Mouse (Mus musculus) hindbrain, embryonic 11.5 days (tissue): ENCODE data around the gene Arid1b. TPM values are rescaled to one million over a fixed set of nuclear protein-coding genes. Genes with fewer than 3 reads are reported as not detected.

Experiments
- ATAC-seq: fragments of 200-750 bp; cut with Nextera tagmentation; 2 replicates; pipeline ENCODE4 v1.8.0; 2017; ENCODE audit warnings: mild to moderate bottlenecking, moderate TSS enrichment, moderate library complexity; ENCODE audit not compliant: low FRiP score
- DNase-seq: peaks from one replicate; pipeline ENCODE4 v3.0.0-alpha.2; 2015; ENCODE audit warnings: low spot score
- H3K27ac ChIP-seq: fragments of 300-500 bp; sonication (generic); 2 replicates; pipeline ENCODE4 v1.5.1; 2014; ENCODE audit warnings: mild to moderate bottlenecking, low read depth, low read length
- H3K27me3 ChIP-seq: fragments of 300-500 bp; sonication (generic); 2 replicates; pipeline ENCODE4 v1.6.1; 2014; ENCODE audit warnings: mild to moderate bottlenecking, low read length, moderate library complexity, mixed read lengths; ENCODE audit not compliant: control insufficient read depth, insufficient read depth
- H3K36me3 ChIP-seq: fragments of 300-500 bp; sonication (generic); 2 replicates; pipeline ENCODE4 v1.6.1; 2014; ENCODE audit warnings: mild to moderate bottlenecking, low read length, moderate library complexity, mixed read lengths; ENCODE audit not compliant: control insufficient read depth, insufficient read depth
- H3K4me1 ChIP-seq: fragments of 300-500 bp; sonication (generic); replicated peaks from 2 replicates; pipeline ENCODE4 v1.6.1; 2014; ENCODE audit warnings: low read length, mixed read lengths; ENCODE audit not compliant: control insufficient read depth, insufficient read depth
- H3K4me2 ChIP-seq: fragments of 300-500 bp; sonication (generic); replicated peaks from 2 replicates; pipeline ENCODE4 v1.6.1; 2014; ENCODE audit warnings: mild to moderate bottlenecking, low read depth, low read length
- H3K4me3 ChIP-seq: fragments of 300-500 bp; sonication (generic); 2 replicates; pipeline ENCODE4 v1.5.1; 2014; ENCODE audit warnings: low read depth, low read length
- H3K9ac ChIP-seq: fragments of 300-500 bp; sonication (generic); 2 replicates; pipeline ENCODE4 v1.6.1; 2014; ENCODE audit warnings: low read depth, low read length
- H3K9me3 ChIP-seq: fragments of 300-500 bp; sonication (generic); 2 replicates; pipeline ENCODE4 v1.6.1; 2016; ENCODE audit warnings: low read length; ENCODE audit not compliant: control insufficient read depth
- WGBS: fragments of 180-500 bp; shearing (Covaris S2); extraction: QIAGEN DNeasy Blood & Tissue Kit; methylation state at CpG from one replicate; pipeline ENCODE4 v1.1.7; 2014; 5-methylcytosine and 5-hydroxymethylcytosine counted together
- polyA plus RNA-seq: library from polyadenylated mRNA; unstranded; fragments of >200 nt; fragmentation: Nextera tagmentation; extraction: Ambion mirVana; gene quantifications from 2 replicates; pipeline ENCODE4 v1.2.1, GENCODE M21; 2014

Arid1b gene
- polyA plus RNA-seq, 1 experiment from 2014 or later = 18.6 TPM

DNA sequence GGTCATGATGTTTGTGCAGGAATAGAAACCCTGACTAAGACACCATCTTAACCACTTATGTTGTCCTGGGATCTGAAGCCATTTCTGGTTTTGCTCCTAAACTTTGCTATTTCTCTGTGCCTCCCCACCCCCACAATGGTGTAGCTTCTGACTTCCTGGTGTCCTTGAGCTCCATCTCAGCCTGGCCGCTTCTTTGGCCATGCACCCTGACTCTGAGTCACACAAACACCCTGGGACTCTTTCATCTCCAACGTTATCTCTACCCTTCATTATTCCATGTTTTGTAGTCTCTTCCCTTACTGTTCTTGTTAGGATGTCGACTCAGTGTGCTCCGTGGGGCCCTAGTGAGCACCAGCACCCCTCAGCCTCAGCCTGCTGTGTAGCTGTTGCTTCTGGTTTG, 78.4 kb downstream of the Arid1b start:
- H3K4me1 ChIP-seq = peaks cover 4% of the 10 kb centered on the region; the same call in 1 of the 2 replicates
- no peak for ATAC-seq

GRCm38 (mm10) chr17:5074752-5075506, 80.8 kb downstream of the Arid1b start:
- WGBS = 89% methylated on average over 7 of the region's 7 CpGs
- ATAC-seq = no peak
- H3K27ac ChIP-seq = no peak overlapping the region

More for the DNA sequence above, 78.4 kb downstream of the Arid1b start:
- DNase-seq = no peak
- no peak overlapping the region for H3K9ac ChIP-seq
- H3K27ac ChIP-seq = no peak overlapping the region
- no peak overlapping the region for H3K4me3 ChIP-seq
- no peaks in the 10 kb centered on the region for H3K27me3 ChIP-seq
- H3K36me3 ChIP-seq = no peaks in the 10 kb centered on the region
- H3K4me2 ChIP-seq = no peak overlapping the region
- WGBS = 85% methylated on average over 4 of the region's 4 CpGs
- H3K9me3 ChIP-seq = no peaks in the 10 kb centered on the region

GRCm38 (mm10) chr17:5077996-5078395, 83.9 kb downstream of the Arid1b start:
- DNase-seq (no peak), ATAC-seq (no peak)
- Histone ChIP-seq H3K27me3 (no peaks in the 10 kb centered on the region), H3K36me3 (no peaks in the 10 kb centered on the region), H3K9me3 (no peaks in the 10 kb centered on the region), H3K4me3 (no peak overlapping the region), H3K4me1 (no peaks in the 10 kb centered on the region; the same call in 1 of the 2 replicates), H3K27ac (no peak overlapping the region), H3K4me2 (no peak overlapping the region), H3K9ac (no peak overlapping the region)
- 82% methylated on average over 9 of the region's 9 CpGs for WGBS

More at GRCm38 (mm10) chr17:5074752-5075506, 80.8 kb downstream of the Arid1b start:
- H3K4me1 ChIP-seq = peaks cover 4% of the 10 kb centered on the region; the same call in 1 of the 2 replicates
- no peak overlapping the region for H3K9ac ChIP-seq
- no peak for DNase-seq
- H3K4me3 ChIP-seq = no peak overlapping the region
- H3K4me2 ChIP-seq = no peak overlapping the region
- no peaks in the 10 kb centered on the region for H3K36me3 ChIP-seq
- H3K9me3 ChIP-seq = no peaks in the 10 kb centered on the region
- H3K27me3 ChIP-seq = no peaks in the 10 kb centered on the region

- DNase-seq = no peak
- ATAC-seq = no peak
- no peaks in the 10 kb centered on the region; the same call in 1 of the 2 replicates for H3K4me1 ChIP-seq
- no peak overlapping the region for H3K4me2 ChIP-seq
- H3K36me3 ChIP-seq = no peaks in the 10 kb centered on the region
- no peak overlapping the region for H3K9ac ChIP-seq
- no peak overlapping the region for H3K27ac ChIP-seq
- no peaks in the 10 kb centered on the region for H3K27me3 ChIP-seq
- H3K9me3 ChIP-seq = no peaks in the 10 kb centered on the region
- H3K4me3 ChIP-seq = no peak overlapping the region
- 66% methylated on average over 5 of the region's 5 CpGs for WGBS
Observed at GRCm38 (mm10) chr17:5078576-5078975, 84.4 kb downstream of the Arid1b start.

DNA sequence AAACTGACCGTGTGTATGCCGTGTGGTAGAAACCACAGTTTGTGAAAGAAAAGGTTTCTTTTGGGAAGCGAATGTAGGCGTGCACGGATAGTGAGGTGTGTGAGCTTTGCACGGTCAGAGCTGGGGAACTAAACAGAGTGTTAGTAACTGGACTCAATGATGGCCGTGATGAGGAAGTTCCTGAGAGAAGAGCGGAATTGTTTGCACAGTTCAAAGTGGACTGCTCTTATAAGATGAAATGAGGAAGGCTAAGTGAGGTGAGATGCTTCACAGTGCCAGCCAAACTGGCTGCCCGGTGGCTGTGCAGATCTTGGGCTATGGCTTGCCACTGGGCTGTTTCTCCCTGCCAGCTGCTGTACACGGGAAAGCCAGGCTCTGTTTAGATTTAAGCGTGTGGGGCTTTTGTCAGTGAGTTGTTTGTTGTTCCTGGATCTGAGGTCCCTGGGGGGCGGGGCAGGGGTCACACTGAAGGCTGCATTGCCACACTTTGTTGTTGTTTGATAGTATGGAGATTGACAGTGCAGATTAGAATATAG, 86.8 kb downstream of the Arid1b start:
- WGBS = 65% methylated on average over 12 of the region's 12 CpGs
- Histone ChIP-seq H3K4me1 (peaks cover 2% of the 10 kb centered on the region; the same call in 1 of the 2 replicates), H3K27ac (no peak overlapping the region), H3K9ac (no peak overlapping the region), H3K4me2 (no peak overlapping the region), H3K9me3 (no peaks in the 10 kb centered on the region), H3K36me3 (no peaks in the 10 kb centered on the region), H3K27me3 (no peaks in the 10 kb centered on the region), H3K4me3 (no peak overlapping the region)
- DNase-seq (no peak), ATAC-seq (no peak)

- Histone ChIP-seq H3K9ac (no peak overlapping the region), H3K4me2 (no peak overlapping the region), H3K36me3 (no peaks in the 10 kb centered on the region), H3K27ac (no peak overlapping the region), H3K27me3 (no peaks in the 10 kb centered on the region), H3K4me3 (no peak overlapping the region), H3K9me3 (no peaks in the 10 kb centered on the region), H3K4me1 (peaks cover 2% of the 10 kb centered on the region; the same call in 1 of the 2 replicates)
- DNase-seq = no peak
- 85% methylated on average over 8 of the region's 8 CpGs for WGBS
- ATAC-seq = no peak
Observed at GRCm38 (mm10) chr17:5082274-5082673, 88.1 kb downstream of the Arid1b start.

GRCm38 (mm10) chr17:5083497-5083896, 89.4 kb downstream of the Arid1b start:
- H3K4me1 ChIP-seq = peaks cover 2% of the 10 kb centered on the region; the same call in 1 of the 2 replicates
- 95% methylated on average over 3 of the region's 3 CpGs for WGBS

DNA sequence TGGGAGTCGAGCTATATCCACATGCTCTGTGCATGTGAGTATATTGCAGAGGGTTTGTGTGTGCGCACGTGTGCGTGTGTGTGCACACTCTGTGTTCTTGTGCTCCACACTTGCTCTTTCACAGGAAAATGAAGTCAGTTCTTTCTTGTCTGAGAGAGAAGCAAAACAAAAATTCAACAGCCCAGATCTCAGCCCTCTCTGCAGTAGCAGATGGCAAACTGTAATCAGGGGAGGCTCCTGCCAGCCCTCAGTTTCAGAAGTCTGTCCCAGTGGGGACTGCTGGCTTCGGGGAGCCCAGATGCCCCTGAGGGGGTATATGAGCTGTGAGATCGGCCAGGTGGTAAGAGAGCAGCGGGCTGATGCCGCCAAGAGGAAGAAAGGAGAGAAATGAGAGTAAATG, 90.0 kb downstream of the Arid1b start:
- Histone ChIP-seq H3K36me3 (no peaks in the 10 kb centered on the region), H3K27me3 (no peaks in the 10 kb centered on the region), H3K4me1 (peaks cover 2% of the 10 kb centered on the region; the same call in 1 of the 2 replicates), H3K27ac (no peak overlapping the region; the same call in 1 of the 2 replicates), H3K9ac (no peak overlapping the region), H3K4me2 (no peak overlapping the region), H3K9me3 (no peaks in the 10 kb centered on the region), H3K4me3 (no peak overlapping the region)
- DNase-seq (no peak), ATAC-seq (no peak)
- 61% methylated on average over 8 of the region's 8 CpGs for WGBS

More at GRCm38 (mm10) chr17:5083497-5083896, 89.4 kb downstream of the Arid1b start:
- Histone ChIP-seq H3K27me3 (no peaks in the 10 kb centered on the region), H3K9me3 (no peaks in the 10 kb centered on the region), H3K4me2 (no peak overlapping the region), H3K36me3 (no peaks in the 10 kb centered on the region), H3K9ac (no peak overlapping the region), H3K4me3 (no peak overlapping the region), H3K27ac (no peak overlapping the region)
- no peak for DNase-seq
- no peak for ATAC-seq

DNA sequence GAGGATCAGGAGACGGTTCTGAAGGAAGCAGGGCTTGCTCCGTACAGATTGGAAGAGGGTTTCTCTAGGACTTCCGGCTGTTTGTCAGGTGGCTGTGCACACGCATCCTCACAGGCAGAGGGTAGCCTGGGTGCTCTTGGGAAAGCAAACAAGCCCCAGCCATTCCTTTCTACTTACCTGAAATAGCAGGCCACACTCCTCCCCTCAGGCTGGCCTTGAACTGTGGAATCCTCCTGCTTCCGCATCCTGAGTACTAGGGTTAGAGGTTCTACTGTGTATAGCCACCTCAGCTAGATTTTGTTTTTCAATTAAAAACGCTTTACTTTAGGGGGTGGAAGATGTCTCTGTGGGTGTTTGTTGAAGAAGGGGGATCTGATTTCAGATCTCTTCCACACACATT, 90.9 kb downstream of the Arid1b start:
- Histone ChIP-seq H3K4me2 (no peak overlapping the region), H3K9ac (no peak overlapping the region), H3K27ac (no peak overlapping the region), H3K27me3 (no peaks in the 10 kb centered on the region), H3K36me3 (no peaks in the 10 kb centered on the region), H3K9me3 (no peaks in the 10 kb centered on the region), H3K4me3 (no peak overlapping the region), H3K4me1 (peaks cover 5% of the 10 kb centered on the region)
- WGBS = 82% methylated on average over 6 of the region's 6 CpGs
- ATAC-seq (no peak), DNase-seq (no peak)
